Mouse (Mus musculus) olfactory bulb, adult 2 months (tissue): ENCODE results near the gene Bmpr1b. TPM values are rescaled to one million over a fixed set of nuclear protein-coding genes. Genes with fewer than 3 reads are reported as not detected.
A peak's percentile ranks its signal among the peaks of the same experiment; 100 is the strongest.

Source experiments
- H3K27ac ChIP-seq: fragments of 200-500 bp; 2 replicates; pipeline ENCODE4 v1.5.1; 2012; ENCODE audit warnings: low read depth, low read length; ENCODE audit not compliant: insufficient read depth
- H3K4me1 ChIP-seq: fragments of 200-500 bp; 2 replicates; pipeline ENCODE4 v1.6.1; 2012; ENCODE audit warnings: low read length; ENCODE audit not compliant: control insufficient read depth, insufficient read depth
- H3K4me3 ChIP-seq: fragments of 200-500 bp; 2 replicates; pipeline ENCODE4 v1.5.1; 2012; ENCODE audit warnings: mild to moderate bottlenecking, low read depth, low read length, moderate library complexity; ENCODE audit not compliant: insufficient read depth
- CTCF ChIP-seq: fragments of 200-500 bp; IDR thresholded peaks from 2 replicates; pipeline ENCODE4 v1.5.1; 2012; ENCODE audit warnings: low read depth, mild to moderate bottlenecking, low read length, moderate library complexity; ENCODE audit not compliant: insufficient read depth
- POLR2A ChIP-seq: fragments of 200-500 bp; IDR thresholded peaks from 2 replicates; pipeline ENCODE4 v1.6.1; 2012; ENCODE audit warnings: mild to moderate bottlenecking, low read depth, low read length, moderate library complexity; ENCODE audit not compliant: insufficient read depth
- WGBS: fragments of 180-500 bp; shearing (Covaris S2); methylation state at CpG from one replicate; pipeline ENCODE4 v1.1.7; 2018; 5-methylcytosine and 5-hydroxymethylcytosine counted together
- polyA plus RNA-seq: library from polyadenylated mRNA; stranded (reverse); fragments of >200 nt; gene quantifications from 2 replicates; pipeline ENCODE4 v1.2.4, GENCODE M21; 2012; ENCODE audit warnings: low replicate concordance; ENCODE audit not compliant: missing spikeins, insufficient read depth, insufficient read length

Gene Bmpr1b
- polyA plus RNA-seq, 1 experiment, result not detected

DNA sequence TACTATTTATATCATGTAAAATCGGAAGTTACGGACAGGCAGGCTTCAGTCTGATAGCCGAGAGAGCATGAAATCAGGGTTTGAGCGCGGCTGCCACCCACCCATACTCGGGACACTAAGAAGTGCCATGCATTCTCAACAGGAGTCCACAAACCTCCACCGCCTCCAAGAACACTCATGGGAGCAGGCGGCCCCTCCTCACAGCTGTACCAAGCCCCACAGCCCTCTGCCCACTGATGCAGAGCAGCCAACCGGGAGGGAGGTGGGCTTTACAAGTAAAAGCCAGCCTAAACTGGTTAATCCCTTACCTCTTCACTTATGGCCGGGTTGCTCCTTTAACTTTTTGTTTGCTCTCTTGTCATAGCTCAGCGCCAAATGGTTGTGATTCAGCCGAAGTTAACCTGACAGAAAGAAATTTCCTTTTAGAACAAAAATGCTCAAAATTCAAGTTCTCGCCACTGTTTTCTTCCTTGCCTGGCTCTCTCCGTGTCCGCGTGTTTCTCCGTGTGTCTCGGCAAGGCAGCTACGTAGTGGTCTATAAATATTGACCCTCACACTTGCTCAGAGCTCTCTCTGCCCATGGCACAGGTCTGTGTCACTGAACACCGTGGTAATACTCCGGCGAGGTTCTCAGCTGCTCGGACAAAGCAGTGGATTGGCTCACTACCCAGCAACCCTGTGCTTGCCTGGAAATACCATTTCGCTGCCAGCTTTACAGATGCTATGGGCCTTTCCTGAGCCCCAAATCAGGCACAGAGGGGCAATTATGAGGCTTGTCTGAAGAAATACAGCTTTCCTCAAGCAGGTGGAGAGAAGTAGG, 187.4 kb downstream of the Bmpr1b start:
- H3K4me1 ChIP-seq, result peaks cover 3% of the 10 kb centered on the region; the same call in 1 of the 2 replicates
- WGBS, result 39% methylated on average over 24 of the region's 24 CpGs
- no peak for TF ChIP-seq CTCF
- no peak for TF ChIP-seq POLR2A
- H3K4me3 ChIP-seq, result peak overlapping the region; percentile 30
- H3K27ac ChIP-seq, result no peak overlapping the region

- Histone ChIP-seq H3K4me1 (no peaks in the 10 kb centered on the region), H3K4me3 (no peak overlapping the region), H3K27ac (no peak overlapping the region)
- 73% methylated on average over 4 of the region's 4 CpGs for WGBS
- TF ChIP-seq CTCF, result no peak
- no peak for TF ChIP-seq POLR2A
These were observed 203.0 kb downstream of the Bmpr1b start for GRCm38 (mm10) chr3:141966244-141966643.

GRCm38 (mm10) chr3:141952931-141953330, 216.3 kb downstream of the Bmpr1b start:
- H3K4me3 ChIP-seq, result no peak overlapping the region
- TF ChIP-seq CTCF (no peak), POLR2A (no peak)
- H3K4me1 ChIP-seq, result no peaks in the 10 kb centered on the region
- WGBS, result 30% methylated on average over 6 of the region's 6 CpGs
- no peak overlapping the region for H3K27ac ChIP-seq

- WGBS, result 36% methylated on average over 8 of the region's 8 CpGs
- no peaks in the 10 kb centered on the region for H3K4me1 ChIP-seq
- TF ChIP-seq CTCF, result no peak
- no peak for TF ChIP-seq POLR2A
- H3K4me3 ChIP-seq, result no peak overlapping the region
- no peak overlapping the region for H3K27ac ChIP-seq
These were observed 218.6 kb downstream of the Bmpr1b start for GRCm38 (mm10) chr3:141950642-141951041.

- TF ChIP-seq POLR2A, result no peak
- TF ChIP-seq CTCF, result no peak
- no peaks in the 10 kb centered on the region for H3K4me1 ChIP-seq
- 98% methylated on average over 1 of the region's 1 CpGs for WGBS
- no peak overlapping the region for H3K4me3 ChIP-seq
- H3K27ac ChIP-seq, result no peak overlapping the region
These were observed 220.7 kb downstream of the Bmpr1b start for GRCm38 (mm10) chr3:141948506-141948905.

GRCm38 (mm10) chr3:141948096-141948495, 221.1 kb downstream of the Bmpr1b start:
- no peak overlapping the region for H3K4me3 ChIP-seq
- WGBS, result 71% methylated on average over 3 of the region's 3 CpGs
- H3K4me1 ChIP-seq, result no peaks in the 10 kb centered on the region
- no peak overlapping the region for H3K27ac ChIP-seq
- TF ChIP-seq CTCF (no peak), POLR2A (no peak)

DNA sequence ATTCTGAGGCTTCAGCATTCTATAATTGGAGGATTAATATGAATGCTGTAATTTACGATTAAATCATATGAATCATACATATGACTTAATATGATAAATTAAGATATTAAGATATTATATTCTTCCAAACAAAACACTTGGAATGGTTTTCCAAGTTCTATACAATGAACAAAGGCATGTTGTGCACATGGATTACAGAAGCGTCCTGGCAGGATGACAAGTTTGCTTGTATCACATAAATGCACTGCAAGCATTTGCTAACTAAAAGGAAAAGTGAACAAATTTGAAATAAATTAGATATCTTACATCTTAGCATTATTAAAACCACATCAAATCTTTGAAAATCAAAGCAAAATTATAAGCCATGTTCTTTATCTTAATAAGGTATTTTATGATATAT, 222.4 kb downstream of the Bmpr1b start:
- TF ChIP-seq POLR2A, result no peak
- no peak for TF ChIP-seq CTCF
- H3K4me3 ChIP-seq, result no peak overlapping the region
- no peaks in the 10 kb centered on the region for H3K4me1 ChIP-seq
- H3K27ac ChIP-seq, result no peak overlapping the region
- WGBS, result 84% methylated on average over 2 of the region's 2 CpGs

GRCm38 (mm10) chr3:141943317-141943742, 225.9 kb downstream of the Bmpr1b start:
- H3K4me3 ChIP-seq, result no peak overlapping the region
- H3K4me1 ChIP-seq, result no peaks in the 10 kb centered on the region
- TF ChIP-seq CTCF (no peak), POLR2A (no peak)
- 51% methylated on average over 3 of the region's 3 CpGs for WGBS
- H3K27ac ChIP-seq, result no peak overlapping the region

- peaks cover 3% of the 10 kb centered on the region for H3K4me1 ChIP-seq
- 94% methylated on average over 5 of the region's 5 CpGs for WGBS
- no peak overlapping the region for H3K27ac ChIP-seq
- no peak overlapping the region for H3K4me3 ChIP-seq
- no peak for TF ChIP-seq CTCF
- no peak for TF ChIP-seq POLR2A
These were observed 229.0 kb downstream of the Bmpr1b start for GRCm38 (mm10) chr3:141940207-141940606.
